Mouse (Mus musculus) neural tube, embryonic 10.5 days (tissue): ENCODE measurements around the gene Synpr.

ENCODE experiments used
- DNase-seq: peaks from one replicate; pipeline ENCODE4 v3.0.0-alpha.2; 2017; ENCODE audit warnings: low spot score; ENCODE audit errors: extremely low spot score

Gene Synpr

GRCm38 (mm10) chr14:13354154-13354553 lies 69.6 kb downstream of the Synpr start:
- no peak for DNase-seq

GRCm38 (mm10) chr14:13355569-13356362 lies 71.2 kb downstream of the Synpr start:
- DNase-seq = peak; percentile 72

- no peak for DNase-seq
These were observed 72.6 kb downstream of the Synpr start for GRCm38 (mm10) chr14:13357101-13357667.

GRCm38 (mm10) chr14:13358037-13358436 lies 73.5 kb downstream of the Synpr start:
- DNase-seq = no peak

GRCm38 (mm10) chr14:13361184-13361583 lies 76.6 kb downstream of the Synpr start:
- no peak for DNase-seq

- no peak for DNase-seq
These were observed 77.1 kb downstream of the Synpr start for GRCm38 (mm10) chr14:13361642-13362041.

- no peak for DNase-seq
These were observed 83.7 kb downstream of the Synpr start for GRCm38 (mm10) chr14:13368309-13368708.

- DNase-seq = no peak
These were observed 104.5 kb downstream of the Synpr start for GRCm38 (mm10) chr14:13389081-13389480.

- DNase-seq = no peak
These were observed 105.4 kb downstream of the Synpr start for GRCm38 (mm10) chr14:13389954-13390353.

- DNase-seq = no peak
These were observed 114.8 kb downstream of the Synpr start for GRCm38 (mm10) chr14:13399226-13400020.

- DNase-seq = no peak
These were observed 127.1 kb downstream of the Synpr start for GRCm38 (mm10) chr14:13411636-13412035.

- DNase-seq = no peak
These were observed 156.1 kb downstream of the Synpr start for GRCm38 (mm10) chr14:13440723-13441122.

- no peak for DNase-seq
These were observed 160.3 kb downstream of the Synpr start for GRCm38 (mm10) chr14:13444908-13445307.

GRCm38 (mm10) chr14:13453461-13454204 lies 169.1 kb downstream of the Synpr start:
- no peak for DNase-seq

GRCm38 (mm10) chr14:13454991-13455390 lies 170.4 kb downstream of the Synpr start:
- no peak for DNase-seq

- no peak for DNase-seq
These were observed 174.8 kb downstream of the Synpr start for GRCm38 (mm10) chr14:13459333-13459732.

GRCm38 (mm10) chr14:13469211-13469610 lies 184.6 kb downstream of the Synpr start:
- no peak for DNase-seq

- DNase-seq = no peak
These were observed 193.2 kb downstream of the Synpr start for GRCm38 (mm10) chr14:13477821-13478220.

- DNase-seq = peak; percentile 15
These were observed 220.8 kb downstream of the Synpr start for GRCm38 (mm10) chr14:13505355-13505754.

- DNase-seq = no peak
These were observed 234.1 kb downstream of the Synpr start for GRCm38 (mm10) chr14:13518608-13519139.
